Mouse (Mus musculus) lung, postnatal 0 days (tissue): ENCODE measurements around the gene Midn.

Experiments used
- CTCF ChIP-seq: IDR thresholded peaks from 2 replicates; pipeline ENCODE4 v1.5.1; 2016; ENCODE audit warnings: antibody characterized with exemption, mild to moderate bottlenecking
- EP300 ChIP-seq: IDR thresholded peaks from 2 replicates; pipeline ENCODE4 v1.6.1; 2016; ENCODE audit warnings: antibody characterized with exemption, mild to moderate bottlenecking, control low read depth

- TF ChIP-seq CTCF (no peak), EP300 (no peak)
Observed at GRCm38 (mm10) chr10:80170052-80170451, 22.0 kb downstream of the Midn start.
